Comparison of ENCODE assay signal across 10 mouse cellular contexts in the genomic region with DNA sequence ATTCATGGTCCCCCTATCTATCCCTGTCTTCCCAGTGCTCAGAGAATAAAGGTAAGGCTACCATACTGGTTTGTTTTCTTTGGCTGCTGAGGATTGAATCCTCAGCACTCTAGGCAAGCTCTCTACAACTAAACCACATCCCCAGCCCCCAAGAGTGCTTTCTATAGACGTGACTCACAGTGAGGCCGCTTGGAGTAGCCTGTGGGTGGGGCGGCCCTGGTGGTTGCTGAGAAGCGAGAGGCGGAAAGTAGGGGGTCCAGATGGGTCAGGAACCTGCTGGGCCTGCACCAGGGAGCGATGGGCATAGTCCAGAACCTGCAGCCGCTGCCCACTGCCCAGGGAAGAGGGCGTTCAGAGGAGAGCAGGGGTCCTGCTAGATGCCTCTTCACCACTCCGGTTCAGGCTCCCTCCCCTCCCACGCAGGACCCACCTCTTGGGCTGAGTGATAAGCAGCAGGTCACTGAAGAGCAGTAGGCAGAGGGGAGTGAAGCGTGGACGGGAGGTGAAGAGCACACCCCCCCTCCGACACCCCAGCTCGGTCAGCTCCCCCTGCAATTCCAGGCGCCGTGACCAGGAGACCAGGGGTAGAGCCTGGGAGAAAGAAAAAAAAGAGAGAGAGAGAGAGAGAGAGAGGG. TPM values are rescaled to one million over a fixed set of nuclear protein-coding genes. Genes with fewer than 3 reads are reported as not detected.
DNase-seq lines count a peak whose midpoint lies in the region; ATAC-seq and TF ChIP-seq lines count a peak whose summit lies in the region.
"Had no signal": no experiment of that assay in that cellular context is flagged by ENCODE, and none has a peak within 500 bp of the region (broad histone marks: within the 10 kb centered on the region; RNA-seq: fewer than 3 reads in every experiment).

No protein-coding gene starts in this region.

- no peak for ATAC-seq in heart, embryonic 14.5 days (ENCODE audit: insufficient number of reproducible peaks, insufficient read depth, low FRiP score, low read depth)
- ATAC-seq in hindbrain, embryonic 12.5 days (ENCODE audit: low FRiP score), result no peak
- ATAC-seq in midbrain, postnatal 0 days (ENCODE audit: low FRiP score), result peak; percentile 81

- peak overlapping the region; percentile 20 to 24 for H3K4me3 ChIP-seq in heart, embryonic 14.5 days (ENCODE audit: control insufficient read depth in 1 of 2, insufficient read depth in 1 of 2, low read depth in 1 of 2, low read length in 2 of 2)
- peak overlapping the region; percentile 32 for H3K4me3 ChIP-seq in hindbrain, embryonic 12.5 days
- H3K4me3 ChIP-seq in midbrain, postnatal 0 days (ENCODE audit: low read depth, low read length), result peak overlapping the region; percentile 41

- no peak overlapping the region for H3K27ac ChIP-seq in heart, embryonic 14.5 days (replicated peaks in 1 of 2; ENCODE audit: control insufficient read depth in 1 of 2, insufficient read depth in 1 of 2, low read depth in 2 of 2, low read length in 2 of 2)
- peak overlapping the region; percentile 57; the same call in 1 of the 2 replicates for H3K27ac ChIP-seq in hindbrain, embryonic 12.5 days
- H3K27ac ChIP-seq in midbrain, postnatal 0 days (ENCODE audit: low read depth, low read length), result peak overlapping the region; percentile 89
- H3K27ac ChIP-seq: macrophage had no signal

- no peak for DNase-seq in heart, postnatal 14 days
- DNase-seq in brain, adult 2 months (ENCODE audit: low read depth, low spot score), result peak; percentile 83
- peak; percentile 24 for DNase-seq in midbrain, postnatal 0 days (ENCODE audit: low spot score)
- DNase-seq in thymus, postnatal 10 days (ENCODE audit: low spot score in 2 of 2), result no peak
- no peak for DNase-seq in adrenal gland, postnatal 36 days
- DNase-seq in urinary bladder, postnatal 4 days (ENCODE audit: low spot score in 2 of 2), result no peak

- peaks cover 10% of the 10 kb centered on the region; the same call in 1 of the 2 replicates for H3K36me3 ChIP-seq in heart, embryonic 14.5 days (ENCODE audit: control insufficient read depth, insufficient read depth, low read length)
- no peaks in the 10 kb centered on the region for H3K36me3 ChIP-seq in hindbrain, embryonic 12.5 days
- H3K36me3 ChIP-seq in midbrain, postnatal 0 days (ENCODE audit: insufficient read depth, low read length), result peaks cover 3% of the 10 kb centered on the region; the same call in 1 of the 2 replicates

- H3K9ac ChIP-seq in heart, embryonic 14.5 days (ENCODE audit: low read length), result peak overlapping the region; percentile 34; the same call in 1 of the 2 replicates
- peak overlapping the region; percentile 55 for H3K9ac ChIP-seq in hindbrain, embryonic 12.5 days
- H3K9ac ChIP-seq in midbrain, postnatal 0 days (replicated peaks; ENCODE audit: low read length, poor library complexity, severe bottlenecking), result peak overlapping the region; percentile 58

- intact Hi-C loops in heart, postnatal 14 days (cut with DNase I), result no loop called here

- peaks cover 3 to 6% of the 10 kb centered on the region in 2 experiments; a peak in 2 of 4 replicates for H3K4me1 ChIP-seq in heart, embryonic 14.5 days (ENCODE audit: control insufficient read depth in 2 of 2, insufficient read depth in 2 of 2, low read length in 2 of 2)
- H3K4me1 ChIP-seq in hindbrain, embryonic 12.5 days, result peaks cover 2% of the 10 kb centered on the region; the same call in 1 of the 2 replicates
- H3K4me1 ChIP-seq in midbrain, postnatal 0 days (ENCODE audit: insufficient read depth, low read length), result peaks cover 4% of the 10 kb centered on the region; the same call in 1 of the 2 replicates

- no peaks in the 10 kb centered on the region for H3K9me3 ChIP-seq in heart, embryonic 14.5 days (ENCODE audit: control insufficient read depth, low read length)
- no peaks in the 10 kb centered on the region for H3K9me3 ChIP-seq in hindbrain, embryonic 12.5 days (replicated peaks)
- H3K9me3 ChIP-seq in midbrain, postnatal 0 days (ENCODE audit: low read length), result no peaks in the 10 kb centered on the region

- H3K27me3 ChIP-seq in heart, embryonic 14.5 days (ENCODE audit: control insufficient read depth, insufficient read depth, low read length), result peaks cover 3% of the 10 kb centered on the region; the same call in 1 of the 2 replicates
- H3K27me3 ChIP-seq in hindbrain, embryonic 12.5 days, result peaks cover 36% of the 10 kb centered on the region
- no peaks in the 10 kb centered on the region for H3K27me3 ChIP-seq in midbrain, postnatal 0 days (ENCODE audit: insufficient read depth, low read length)

- TF ChIP-seq CTCF in midbrain, postnatal 0 days (IDR thresholded peaks at IDR 0.05), result no peak

- 21% methylated on average over 16 of the region's 16 CpGs for WGBS in heart, embryonic 14.5 days
- 6% methylated on average over 14 of the region's 16 CpGs for WGBS in hindbrain, embryonic 12.5 days
- 8% methylated on average over 12 of the region's 16 CpGs for WGBS in midbrain, postnatal 0 days

- H3K4me2 ChIP-seq in heart, embryonic 14.5 days (ENCODE audit: low read length), result peak overlapping the region; percentile 58
- peak overlapping the region; percentile 45 for H3K4me2 ChIP-seq in hindbrain, embryonic 12.5 days (replicated peaks)
- H3K4me2 ChIP-seq in midbrain, postnatal 0 days (ENCODE audit: low read depth, low read length, poor library complexity, severe bottlenecking), result peak overlapping the region; percentile 59

RNA-seq across cellular contexts. Expression of gene Arhgef15, which starts 10.4 kb away (rescaled TPM):
- 10.7 and 10.8 TPM in 2 replicates for polyA plus RNA-seq in heart, embryonic 14.5 days (2014; fragmentation: Nextera tagmentation; extraction: Ambion mirVana)
- total RNA-seq in heart, postnatal 14 days (2021), result 10 to 100 TPM; 37.9 to 46.1 TPM
- 8.5 TPM in 2 replicates for polyA plus RNA-seq in hindbrain, embryonic 12.5 days (2016; fragmentation: Nextera tagmentation; extraction: Ambion mirVana)
- total RNA-seq in midbrain, postnatal 0 days (2014; rRNA removed), result 23.3 and 50.8 TPM in 2 replicates
- 27.6 and 34.3 TPM in 2 replicates for polyA plus RNA-seq in midbrain, postnatal 0 days (2015; fragmentation: Nextera tagmentation; extraction: Ambion mirVana)
- total RNA-seq in adrenal gland, postnatal 36 days (2021), result 10 to 100 TPM; 14.8 to 19.9 TPM
- polyA plus RNA-seq: macrophage had no signal

RNA-seq across cellular contexts. Expression of gene Odf4, which starts 20.0 kb away (rescaled TPM):
- not detected in 2 replicates for polyA plus RNA-seq in heart, embryonic 14.5 days (2014; fragmentation: Nextera tagmentation; extraction: Ambion mirVana)
- total RNA-seq in heart, postnatal 14 days (2021), result not detected
- polyA plus RNA-seq in hindbrain, embryonic 12.5 days (2016; fragmentation: Nextera tagmentation; extraction: Ambion mirVana), result 0.36 TPM in 1 of 2 replicates, not detected in the other
- 1.5 and 4.3 TPM in 2 replicates for total RNA-seq in midbrain, postnatal 0 days (2014; rRNA removed)
- 0.52 and 2.2 TPM in 2 replicates for polyA plus RNA-seq in midbrain, postnatal 0 days (2015; fragmentation: Nextera tagmentation; extraction: Ambion mirVana)
- total RNA-seq in adrenal gland, postnatal 36 days (2021), result under 1 TPM in 1 of 2 experiments, not detected in 1; 0.46 TPM
- polyA plus RNA-seq: embryonic facial prominence, embryonic 11.5 days; macrophage had no signal

RNA-seq across cellular contexts. Expression of gene Slc25a35, which starts 21.0 kb away (rescaled TPM):
- 1.1 and 1.2 TPM in 2 replicates for polyA plus RNA-seq in heart, embryonic 14.5 days (2014; fragmentation: Nextera tagmentation; extraction: Ambion mirVana)
- total RNA-seq in heart, postnatal 14 days (2021), result 1 to 10 TPM; 4.5 to 5.5 TPM
- 2.3 TPM in 2 replicates for polyA plus RNA-seq in hindbrain, embryonic 12.5 days (2016; fragmentation: Nextera tagmentation; extraction: Ambion mirVana)
- total RNA-seq in midbrain, postnatal 0 days (2014; rRNA removed), result 0.93 and 1.4 TPM in 2 replicates
- 1.5 and 2.0 TPM in 2 replicates for polyA plus RNA-seq in midbrain, postnatal 0 days (2015; fragmentation: Nextera tagmentation; extraction: Ambion mirVana)
- total RNA-seq in adrenal gland, postnatal 36 days (2021), result 10 to 100 TPM; 28.8 to 36.4 TPM

RNA-seq across cellular contexts. Expression of gene Rangrf, which starts 28.1 kb away (rescaled TPM):
- polyA plus RNA-seq in heart, embryonic 14.5 days (2014; fragmentation: Nextera tagmentation; extraction: Ambion mirVana), result 68.8 and 71.8 TPM in 2 replicates
- total RNA-seq in heart, postnatal 14 days (2021), result 10 to 100 TPM; 51.9 to 61.2 TPM
- polyA plus RNA-seq in hindbrain, embryonic 12.5 days (2016; fragmentation: Nextera tagmentation; extraction: Ambion mirVana), result 34.4 and 38.3 TPM in 2 replicates
- total RNA-seq in midbrain, postnatal 0 days (2014; rRNA removed), result 12.0 and 25.0 TPM in 2 replicates
- polyA plus RNA-seq in midbrain, postnatal 0 days (2015; fragmentation: Nextera tagmentation; extraction: Ambion mirVana), result 18.9 and 20.2 TPM in 2 replicates
- 10 to 100 TPM; 22.5 to 23.3 TPM for total RNA-seq in adrenal gland, postnatal 36 days (2021)

RNA-seq across cellular contexts. Expression of gene Rpl26, which starts 45.5 kb away (rescaled TPM):
- polyA plus RNA-seq in heart, embryonic 14.5 days (2014; fragmentation: Nextera tagmentation; extraction: Ambion mirVana), result 669 and 732 TPM in 2 replicates
- 100 to 1,000 TPM; 607 to 680 TPM for total RNA-seq in heart, postnatal 14 days (2021)
- 624 and 749 TPM in 2 replicates for polyA plus RNA-seq in hindbrain, embryonic 12.5 days (2016; fragmentation: Nextera tagmentation; extraction: Ambion mirVana)
- 1,124 and 1,179 TPM in 2 replicates for total RNA-seq in midbrain, postnatal 0 days (2014; rRNA removed)
- 561 and 573 TPM in 2 replicates for polyA plus RNA-seq in midbrain, postnatal 0 days (2015; fragmentation: Nextera tagmentation; extraction: Ambion mirVana)
- 1,000 to 10,000 TPM; 1,232 to 1,254 TPM for total RNA-seq in adrenal gland, postnatal 36 days (2021)

Comparison
In these comparisons a context has a peak if more than half of its experiments do, and no peak if none do; other contexts are left out.
1. H3K27ac ChIP-seq: peak in hindbrain, embryonic 12.5 days (single experiment) and midbrain, postnatal 0 days (single experiment); none in heart, embryonic 14.5 days (0 of 2).
2. DNase-seq: peak in brain, adult 2 months (single experiment) and midbrain, postnatal 0 days (single experiment); none in heart, postnatal 14 days (0 of 2), thymus, postnatal 10 days (0 of 2), adrenal gland, postnatal 36 days (0 of 2) and urinary bladder, postnatal 4 days (0 of 2).
3. RNA of gene Slc25a35, which starts 21.0 kb away (total RNA-seq): 28.8 to 36.4 TPM in adrenal gland, postnatal 36 days; 4.5 to 5.5 TPM in heart, postnatal 14 days and 0.93 to 1.4 TPM in midbrain, postnatal 0 days; every median in the first group is over 4 times any median in the second.
4. Peak in every context shown above with its lines, with median percentiles within 50 percentile points of each other: H3K4me2 ChIP-seq, H3K4me3 ChIP-seq and H3K9ac ChIP-seq.